8 mouse cellular contexts compared by ENCODE assay signal in the genomic region with DNA sequence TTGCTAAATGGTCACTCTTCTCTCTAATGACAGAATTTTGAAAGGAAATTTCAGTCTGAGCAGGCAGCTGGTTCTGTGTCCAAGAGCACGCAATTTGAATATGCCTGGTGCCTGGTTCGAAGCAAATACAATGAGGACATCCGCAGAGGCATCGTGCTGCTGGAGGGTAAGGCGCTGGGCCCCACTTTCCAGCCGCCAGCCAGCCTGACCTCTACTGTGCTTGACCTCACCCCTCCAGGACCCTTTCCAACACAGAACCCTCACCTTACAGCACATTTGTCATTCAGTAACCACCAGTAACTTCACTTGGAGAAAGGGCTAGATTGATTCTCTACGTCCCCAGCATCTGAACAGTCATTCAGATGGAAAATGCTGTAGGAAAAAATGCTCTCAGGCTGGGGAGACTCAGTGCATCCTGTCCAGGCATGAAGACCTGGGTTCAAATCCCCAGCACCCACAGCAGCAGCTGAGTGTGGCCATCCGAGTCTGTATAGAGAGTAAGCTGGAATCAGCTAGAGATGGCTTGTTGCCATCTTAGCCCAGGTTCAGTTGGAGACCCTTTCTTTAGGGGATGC. TPM values are rescaled to one million over a fixed set of nuclear protein-coding genes. Genes with fewer than 3 reads are reported as not detected.
DNase-seq lines count a peak whose midpoint lies in the region; ATAC-seq and TF ChIP-seq lines count a peak whose summit lies in the region.

No protein-coding gene starts in this region.

- intact Hi-C loops in heart, postnatal 25 days (cut with DNase I) = loop anchor here (2.0 kb wide), 1 partner anchor 24 kb away; a partner anchor contains a TSS

- peaks cover 34% of the 10 kb centered on the region for H3K36me3 ChIP-seq in heart, postnatal 0 days (replicated peaks; ENCODE audit: control insufficient read depth, insufficient read depth, low read length)
- peaks cover 26% of the 10 kb centered on the region for H3K36me3 ChIP-seq in hindbrain, embryonic 15.5 days
- peaks cover 14% of the 10 kb centered on the region; the same call in 1 of the 2 replicates for H3K36me3 ChIP-seq in midbrain, embryonic 15.5 days (replicated peaks)

- no peak for DNase-seq in heart, postnatal 0 days (ENCODE audit: low spot score)
- no peak for DNase-seq in heart, postnatal 25 days (ENCODE audit: low spot score)
- no peak for DNase-seq in embryo, embryonic 9.5 days (ENCODE audit: extremely low spot score)
- no peak for DNase-seq in adrenal gland, postnatal 14 days
- no peak for DNase-seq in thymus, postnatal 10 days (ENCODE audit: low spot score in 2 of 2)

- H3K4me2 ChIP-seq in heart, postnatal 0 days (ENCODE audit: low read depth, low read length) = peak overlapping the region; percentile 86
- H3K4me2 ChIP-seq in hindbrain, embryonic 15.5 days = peak overlapping the region; percentile 84
- H3K4me2 ChIP-seq in midbrain, embryonic 15.5 days = peak overlapping the region; percentile 75

- TF ChIP-seq CTCF in heart, postnatal 0 days (IDR thresholded peaks at IDR 0.05; ENCODE audit: low read depth) = no peak
- TF ChIP-seq CTCF in cortical plate, adult 2 months (IDR thresholded peaks at IDR 0.05; ENCODE audit: extremely low read depth, insufficient read depth, low read length) = no peak

- H3K27me3 ChIP-seq in heart, postnatal 0 days (ENCODE audit: control insufficient read depth, insufficient read depth, low read length) = no peaks in the 10 kb centered on the region
- H3K27me3 ChIP-seq in hindbrain, embryonic 15.5 days = no peaks in the 10 kb centered on the region
- no peaks in the 10 kb centered on the region for H3K27me3 ChIP-seq in midbrain, embryonic 15.5 days (replicated peaks)

- H3K27ac ChIP-seq in heart, postnatal 0 days (ENCODE audit: low read depth) = no peak overlapping the region
- H3K27ac ChIP-seq in cortical plate, adult 2 months (ENCODE audit: insufficient read depth, low read length) = 0 out of 2 replicates have a peak overlapping the region, but pooled peaks have one; percentile 4
- peak overlapping the region; percentile 97 for H3K27ac ChIP-seq in hindbrain, embryonic 15.5 days (replicated peaks)
- peak overlapping the region; percentile 93 for H3K27ac ChIP-seq in midbrain, embryonic 15.5 days

- H3K9ac ChIP-seq in heart, postnatal 0 days (replicated peaks; ENCODE audit: low read depth, low read length) = no peak overlapping the region
- peak overlapping the region; percentile 89 for H3K9ac ChIP-seq in hindbrain, embryonic 15.5 days
- H3K9ac ChIP-seq in midbrain, embryonic 15.5 days = peak overlapping the region; percentile 85

- TF ChIP-seq POLR2A in cortical plate, adult 2 months (IDR thresholded peaks at IDR 0.05; ENCODE audit: extremely low read depth, insufficient read depth, low read length) = no peak

- no peaks in the 10 kb centered on the region for H3K9me3 ChIP-seq in heart, postnatal 0 days (replicated peaks; ENCODE audit: control insufficient read depth, low read length)
- no peaks in the 10 kb centered on the region for H3K9me3 ChIP-seq in hindbrain, embryonic 15.5 days
- no peaks in the 10 kb centered on the region for H3K9me3 ChIP-seq in midbrain, embryonic 15.5 days

- no peak for ATAC-seq in heart, postnatal 0 days (ENCODE audit: insufficient read depth, low read depth)
- no peak for ATAC-seq in hindbrain, embryonic 15.5 days (ENCODE audit: low FRiP score, low read depth)
- no peak for ATAC-seq in midbrain, embryonic 15.5 days (replicated peaks)

- peaks cover 21% of the 10 kb centered on the region; the same call in 1 of the 2 replicates for H3K4me1 ChIP-seq in heart, postnatal 0 days (ENCODE audit: control insufficient read depth, insufficient read depth)
- H3K4me1 ChIP-seq in cortical plate, adult 2 months (ENCODE audit: control insufficient read depth, insufficient read depth, low read length) = peaks cover 2% of the 10 kb centered on the region
- peaks cover 20% of the 10 kb centered on the region for H3K4me1 ChIP-seq in hindbrain, embryonic 15.5 days (replicated peaks)
- H3K4me1 ChIP-seq in midbrain, embryonic 15.5 days = peaks cover 16% of the 10 kb centered on the region

- peak overlapping the region; percentile 84 for H3K4me3 ChIP-seq in heart, postnatal 0 days (ENCODE audit: low read depth, low read length)
- H3K4me3 ChIP-seq in cortical plate, adult 2 months (ENCODE audit: insufficient read depth, low read length) = peak overlapping the region; percentile 63
- peak overlapping the region; percentile 85 for H3K4me3 ChIP-seq in hindbrain, embryonic 15.5 days
- H3K4me3 ChIP-seq in midbrain, embryonic 15.5 days = peak overlapping the region; percentile 70

- WGBS in heart, postnatal 0 days = 73% methylated on average over 8 of the region's 8 CpGs
- 73% methylated on average over 8 of the region's 8 CpGs for WGBS in hindbrain, embryonic 15.5 days
- WGBS in midbrain, embryonic 15.5 days = 72% methylated on average over 8 of the region's 8 CpGs

- TF ChIP-seq EP300 in heart, postnatal 0 days (IDR thresholded peaks at IDR 0.05; ENCODE audit: low read depth) = no peak

RNA-seq across cellular contexts. Expression of a gene that starts 3.4 kb away (rescaled TPM):
- 10.2 and 19.3 TPM in 2 replicates for total RNA-seq in heart, postnatal 0 days (2014; rRNA removed; ENCODE audit: low replicate concordance)
- 7.9 and 9.1 TPM in 2 replicates for polyA plus RNA-seq in heart, postnatal 0 days (2015; fragmentation: Nextera tagmentation; extraction: Ambion mirVana)
- total RNA-seq in heart, postnatal 25 days (2021) = 10 to 100 TPM in 1 of 2 experiments, 1 to 10 TPM in 1; 8.9 to 10.4 TPM
- 0.21 and 0.33 TPM in 2 replicates for polyA plus RNA-seq in cortical plate, adult 2 months (2012; rRNA removed)
- 0.19 and 0.38 TPM in 2 replicates for polyA plus RNA-seq in hindbrain, embryonic 15.5 days (2015; fragmentation: Nextera tagmentation; extraction: Ambion mirVana)
- polyA plus RNA-seq in midbrain, embryonic 15.5 days (2015; fragmentation: Nextera tagmentation; extraction: Ambion mirVana) = 0.18 and 0.36 TPM in 2 replicates
- total RNA-seq in adrenal gland, postnatal 14 days (2021) = 13.5 and 14.7 TPM in 2 replicates

RNA-seq across cellular contexts. Expression of a gene that starts 10.0 kb away (rescaled TPM):
- 143 and 175 TPM in 2 replicates for total RNA-seq in heart, postnatal 0 days (2014; rRNA removed; ENCODE audit: low replicate concordance)
- polyA plus RNA-seq in heart, postnatal 0 days (2015; fragmentation: Nextera tagmentation; extraction: Ambion mirVana) = 245 and 249 TPM in 2 replicates
- 100 to 1,000 TPM; 172 to 177 TPM for total RNA-seq in heart, postnatal 25 days (2021)
- polyA plus RNA-seq in cortical plate, adult 2 months (2012; rRNA removed) = 416 and 433 TPM in 2 replicates
- 360 and 375 TPM in 2 replicates for polyA plus RNA-seq in hindbrain, embryonic 15.5 days (2015; fragmentation: Nextera tagmentation; extraction: Ambion mirVana)
- polyA plus RNA-seq in midbrain, embryonic 15.5 days (2015; fragmentation: Nextera tagmentation; extraction: Ambion mirVana) = 357 and 367 TPM in 2 replicates
- 136 TPM in 2 replicates for total RNA-seq in adrenal gland, postnatal 14 days (2021)

RNA-seq across cellular contexts. Expression of a gene that starts 23.8 kb away (rescaled TPM):
- 37.1 and 60.3 TPM in 2 replicates for total RNA-seq in heart, postnatal 0 days (2014; rRNA removed; ENCODE audit: low replicate concordance)
- polyA plus RNA-seq in heart, postnatal 0 days (2015; fragmentation: Nextera tagmentation; extraction: Ambion mirVana) = 21.7 and 24.5 TPM in 2 replicates
- 10 to 100 TPM; 37.5 to 40.4 TPM for total RNA-seq in heart, postnatal 25 days (2021)
- 34.5 and 36.6 TPM in 2 replicates for polyA plus RNA-seq in cortical plate, adult 2 months (2012; rRNA removed)
- 37.7 and 39.1 TPM in 2 replicates for polyA plus RNA-seq in hindbrain, embryonic 15.5 days (2015; fragmentation: Nextera tagmentation; extraction: Ambion mirVana)
- polyA plus RNA-seq in midbrain, embryonic 15.5 days (2015; fragmentation: Nextera tagmentation; extraction: Ambion mirVana) = 38.9 and 44.1 TPM in 2 replicates
- total RNA-seq in adrenal gland, postnatal 14 days (2021) = 54.9 and 57.8 TPM in 2 replicates

RNA-seq across cellular contexts. Expression of a gene that starts 24.8 kb away (rescaled TPM):
- 39.7 and 45.6 TPM in 2 replicates for total RNA-seq in heart, postnatal 0 days (2014; rRNA removed; ENCODE audit: low replicate concordance)
- polyA plus RNA-seq in heart, postnatal 0 days (2015; fragmentation: Nextera tagmentation; extraction: Ambion mirVana) = 77.0 and 78.0 TPM in 2 replicates
- total RNA-seq in heart, postnatal 25 days (2021) = 10 to 100 TPM; 57.2 to 67.0 TPM
- polyA plus RNA-seq in cortical plate, adult 2 months (2012; rRNA removed) = 94.7 and 96.2 TPM in 2 replicates
- 134 and 145 TPM in 2 replicates for polyA plus RNA-seq in hindbrain, embryonic 15.5 days (2015; fragmentation: Nextera tagmentation; extraction: Ambion mirVana)
- 131 and 132 TPM in 2 replicates for polyA plus RNA-seq in midbrain, embryonic 15.5 days (2015; fragmentation: Nextera tagmentation; extraction: Ambion mirVana)
- 64.8 and 72.1 TPM in 2 replicates for total RNA-seq in adrenal gland, postnatal 14 days (2021)

RNA-seq across cellular contexts. Expression of a gene that starts 55.1 kb away (rescaled TPM):
- 7.0 and 18.3 TPM in 2 replicates for total RNA-seq in heart, postnatal 0 days (2014; rRNA removed; ENCODE audit: low replicate concordance)
- 23.3 and 27.2 TPM in 2 replicates for polyA plus RNA-seq in heart, postnatal 0 days (2015; fragmentation: Nextera tagmentation; extraction: Ambion mirVana)
- total RNA-seq in heart, postnatal 25 days (2021) = 1 to 10 TPM; 8.8 to 8.9 TPM
- 79.9 and 82.6 TPM in 2 replicates for polyA plus RNA-seq in cortical plate, adult 2 months (2012; rRNA removed)
- 129 and 131 TPM in 2 replicates for polyA plus RNA-seq in hindbrain, embryonic 15.5 days (2015; fragmentation: Nextera tagmentation; extraction: Ambion mirVana)
- 125 and 132 TPM in 2 replicates for polyA plus RNA-seq in midbrain, embryonic 15.5 days (2015; fragmentation: Nextera tagmentation; extraction: Ambion mirVana)
- total RNA-seq in adrenal gland, postnatal 14 days (2021) = 24.9 and 26.4 TPM in 2 replicates
